Mouse (Mus musculus) right cerebral cortex, postnatal 14 days (tissue): ENCODE data around the gene Ffar3.
A peak's percentile ranks its signal among the peaks of the same experiment; 100 is the strongest.

Source experiments
- DNase-seq: peaks from one replicate; pipeline ENCODE4 v3.0.0; 2022

Ffar3 gene

DNA sequence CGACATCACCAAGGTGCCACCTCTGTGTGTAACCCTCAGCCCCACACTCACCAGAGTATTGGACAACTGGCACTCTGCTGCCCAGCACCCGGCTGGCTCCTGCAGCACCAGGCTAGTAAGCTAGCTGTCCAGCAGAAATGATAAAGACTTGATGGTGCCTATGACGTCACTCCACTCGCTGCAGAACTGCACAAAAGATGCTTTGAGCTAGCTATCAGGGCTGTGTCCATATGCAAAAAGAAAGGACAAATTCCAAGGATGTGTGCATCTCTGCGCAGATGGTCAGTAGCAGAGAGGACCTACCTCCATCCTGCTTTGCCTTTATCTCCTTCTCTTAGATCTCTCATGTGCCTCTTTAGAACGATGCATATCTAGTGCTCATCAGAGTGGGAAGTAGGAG is at the start of gene Ffar3:
TSS of gene Ffar3 (minus strand) at position 101 of the 400 bp plus-strand sequence.
- no peak for DNase-seq

DNA sequence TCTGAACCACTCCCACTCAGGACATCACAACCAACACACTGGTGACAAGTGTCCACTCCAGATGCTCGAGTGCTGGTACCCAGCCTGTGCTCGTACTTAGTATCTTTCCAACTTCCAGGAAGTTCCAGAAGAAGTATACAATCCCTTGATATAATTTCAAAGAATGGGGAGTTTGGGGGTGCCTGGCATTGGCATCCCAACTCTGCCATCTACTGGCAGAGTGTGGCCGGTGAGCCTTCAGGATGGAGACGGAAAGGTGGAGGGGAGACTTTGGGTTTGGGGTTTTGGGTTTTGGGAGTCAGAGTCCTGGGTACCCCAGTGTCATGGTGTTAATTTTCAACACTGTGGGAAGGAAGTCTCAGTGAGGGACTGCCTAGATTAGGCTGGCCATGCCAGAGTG is 48.1 kb upstream of the Ffar3 start:
- DNase-seq = peak; percentile 34

DNA sequence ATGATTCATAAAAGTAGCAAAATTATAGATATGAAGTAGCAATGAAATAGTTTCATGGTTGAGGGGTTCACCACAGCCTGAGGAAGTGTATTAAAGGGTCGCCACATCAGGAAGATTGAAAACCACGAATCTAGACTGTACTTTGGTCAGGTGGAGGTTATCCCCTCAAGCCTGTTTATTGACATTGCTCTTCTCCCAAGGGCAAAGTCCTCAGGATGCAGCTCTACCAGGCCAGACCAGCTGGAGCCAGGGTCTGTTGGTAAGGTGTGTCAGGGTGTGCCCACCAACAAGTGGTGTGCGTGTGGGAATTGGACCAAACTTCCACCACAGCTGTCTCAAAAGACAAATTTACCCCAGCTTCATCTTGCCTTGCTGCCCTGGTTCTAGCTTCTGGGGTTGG is 39.2 kb upstream of the Ffar3 start:
- no peak for DNase-seq

DNA sequence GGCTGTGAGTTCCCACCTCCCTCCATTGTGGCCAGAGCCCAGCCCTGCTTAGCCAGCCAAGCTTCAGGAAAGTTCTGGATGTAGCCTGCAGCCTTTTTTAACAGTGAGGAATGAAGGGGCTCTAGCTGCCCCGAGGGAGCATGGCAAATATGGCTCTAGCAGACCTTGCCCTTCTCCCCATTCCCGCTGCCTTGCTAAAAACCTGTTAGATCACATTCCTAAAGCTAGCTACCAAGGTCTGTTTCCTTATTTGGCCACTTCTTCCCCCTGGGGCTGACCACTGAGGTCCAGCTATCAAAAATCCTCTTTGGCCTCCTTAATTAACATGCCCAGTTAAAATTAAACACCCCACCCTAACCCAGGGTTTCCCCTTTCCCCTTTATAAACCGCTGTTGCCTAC is 36.5 kb upstream of the Ffar3 start:
- DNase-seq = no peak

DNA sequence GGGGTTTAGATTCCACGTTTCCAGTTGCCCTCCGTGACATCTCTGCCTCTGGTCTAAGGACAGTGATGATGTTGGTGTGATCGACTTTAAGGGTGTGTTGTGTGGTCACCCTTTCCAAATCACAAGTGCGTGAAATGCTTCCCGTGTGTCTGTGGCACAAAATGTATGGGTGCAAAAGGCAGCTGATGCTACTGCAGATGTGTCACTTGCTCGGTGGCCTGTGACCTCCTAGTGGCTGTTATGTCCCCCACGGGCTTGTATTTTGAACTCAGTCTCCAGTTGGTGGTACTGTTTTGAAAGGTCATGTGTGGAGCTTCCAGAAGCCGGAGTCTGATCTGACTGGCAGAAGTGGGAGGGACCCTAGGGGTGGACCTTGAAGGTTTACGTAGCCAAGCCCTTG is 35.8 kb upstream of the Ffar3 start:
- no peak for DNase-seq

DNA sequence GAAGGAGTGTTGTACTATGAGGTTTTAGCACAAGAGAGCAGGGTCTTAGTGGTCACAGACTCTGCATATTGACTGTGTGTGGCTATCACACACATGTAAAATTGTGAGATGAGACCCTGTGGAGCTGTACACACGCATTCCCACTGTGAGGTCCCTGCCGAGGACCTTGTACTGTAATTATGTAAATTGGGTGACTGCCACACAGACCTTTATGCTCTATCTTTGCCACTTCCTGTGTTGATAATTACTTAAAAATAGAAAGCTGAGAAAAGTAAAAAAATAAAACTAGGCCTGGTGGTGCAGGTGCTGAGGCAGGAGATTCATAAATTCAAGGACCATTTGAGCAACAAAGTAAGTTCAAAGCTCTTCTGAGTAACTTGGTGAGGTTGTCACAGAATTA is 34.7 kb upstream of the Ffar3 start:
- DNase-seq = no peak

DNA sequence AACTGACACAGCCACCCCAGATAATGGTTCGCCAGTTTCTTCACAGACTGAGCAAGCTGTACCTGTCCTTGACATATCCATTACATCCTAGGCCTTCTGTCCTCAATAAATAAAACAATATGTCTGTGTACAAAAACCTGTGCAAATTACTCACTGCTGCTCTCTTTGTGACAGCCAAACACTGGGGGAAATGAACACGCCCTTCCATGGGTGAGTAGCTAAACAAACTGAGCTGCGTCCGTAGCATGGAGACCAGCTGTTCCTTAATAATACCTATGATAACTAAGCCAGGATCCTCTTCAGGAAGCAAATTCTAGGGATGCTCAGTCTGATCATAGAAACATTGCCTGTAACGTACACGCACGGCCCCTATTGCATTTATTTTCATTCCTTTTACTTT is 32.8 kb upstream of the Ffar3 start:
- DNase-seq = no peak

DNA sequence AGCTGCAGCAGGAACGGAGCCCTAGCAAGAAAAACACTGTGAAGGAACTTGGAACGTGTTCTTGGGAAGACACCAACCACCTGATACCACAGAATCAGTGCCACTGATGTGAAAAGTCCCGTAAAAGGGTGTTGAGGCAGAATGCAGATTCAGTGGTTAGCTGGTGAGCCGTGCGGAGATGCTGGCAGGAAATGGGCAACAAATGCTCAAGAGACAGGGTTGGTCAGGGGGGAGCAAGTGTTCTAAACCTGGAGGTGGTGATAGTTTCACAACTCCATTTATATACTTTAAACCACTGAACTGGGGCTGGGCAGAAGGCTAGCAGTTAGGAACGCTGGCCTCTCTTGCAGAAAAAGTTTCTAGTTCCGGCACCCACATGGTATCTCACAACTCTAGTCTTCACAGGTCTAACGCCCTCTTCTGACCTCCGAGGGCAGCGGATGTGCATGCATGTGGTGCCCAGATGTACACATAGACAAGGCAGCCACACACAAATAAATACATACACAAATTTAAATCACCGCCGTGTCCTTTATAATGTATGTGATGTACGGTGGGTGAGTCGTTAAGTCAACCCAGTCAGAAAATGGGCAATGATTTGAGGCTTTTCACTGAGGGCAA is 31.7 kb upstream of the Ffar3 start:
- DNase-seq = no peak

DNA sequence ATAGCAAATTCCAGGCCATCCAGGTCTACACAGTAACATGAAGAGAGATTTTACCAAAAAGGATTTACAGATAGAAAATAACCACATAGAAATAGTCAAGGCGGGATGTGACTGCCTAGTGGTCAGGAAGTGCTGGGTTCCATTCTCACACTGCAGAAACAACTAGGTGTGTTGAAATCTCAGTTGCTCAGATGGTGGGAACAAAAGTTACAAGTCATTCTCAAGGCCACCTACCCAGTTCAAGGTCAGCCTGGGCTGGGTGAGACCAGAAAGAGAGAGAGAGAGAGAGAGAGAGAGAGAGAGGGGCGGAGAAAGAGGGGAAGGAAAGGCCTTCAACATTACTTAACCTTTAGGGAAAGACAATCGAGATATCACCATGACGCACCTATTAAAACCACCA is 30.9 kb upstream of the Ffar3 start:
- no peak for DNase-seq

DNA sequence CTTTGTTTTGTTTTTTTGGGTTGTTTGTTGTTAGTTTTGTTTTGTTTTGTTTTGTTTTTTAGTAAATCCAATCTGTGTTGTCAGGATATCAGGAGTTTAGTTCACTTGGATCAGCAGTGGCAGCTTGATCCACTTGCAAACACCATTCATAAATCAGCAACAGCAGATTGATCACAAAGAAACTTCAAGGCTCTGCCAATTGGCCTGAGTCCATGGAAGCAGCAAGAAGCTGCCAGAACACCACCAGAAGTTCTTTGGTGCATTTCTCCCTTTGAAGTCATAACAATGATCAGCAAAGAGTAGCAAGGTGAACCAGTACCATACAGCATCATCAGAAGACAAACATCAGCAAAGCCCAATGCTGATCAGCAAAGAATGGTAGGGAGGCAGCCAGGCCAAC is 28.1 kb upstream of the Ffar3 start:
- no peak for DNase-seq

DNA sequence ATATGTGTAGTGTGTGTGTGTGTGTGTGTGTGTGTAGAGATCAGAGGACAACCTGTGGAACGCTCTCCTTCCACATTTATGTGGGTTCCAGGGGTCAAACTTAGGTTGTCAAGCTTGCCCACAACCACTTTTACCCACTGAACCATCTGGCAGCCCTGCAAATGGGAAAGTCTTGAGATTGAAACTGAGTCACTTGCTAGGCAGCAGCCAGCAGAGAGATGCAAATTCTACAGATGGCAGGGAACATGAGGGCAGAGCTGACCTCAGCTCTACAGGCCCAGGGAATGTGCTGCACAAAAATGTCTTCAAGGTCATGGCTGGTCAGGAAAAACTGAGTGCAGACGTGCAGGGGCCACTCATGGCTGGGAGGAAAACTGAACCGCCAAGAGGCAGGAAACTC is 25.4 kb upstream of the Ffar3 start:
- DNase-seq = no peak

DNA sequence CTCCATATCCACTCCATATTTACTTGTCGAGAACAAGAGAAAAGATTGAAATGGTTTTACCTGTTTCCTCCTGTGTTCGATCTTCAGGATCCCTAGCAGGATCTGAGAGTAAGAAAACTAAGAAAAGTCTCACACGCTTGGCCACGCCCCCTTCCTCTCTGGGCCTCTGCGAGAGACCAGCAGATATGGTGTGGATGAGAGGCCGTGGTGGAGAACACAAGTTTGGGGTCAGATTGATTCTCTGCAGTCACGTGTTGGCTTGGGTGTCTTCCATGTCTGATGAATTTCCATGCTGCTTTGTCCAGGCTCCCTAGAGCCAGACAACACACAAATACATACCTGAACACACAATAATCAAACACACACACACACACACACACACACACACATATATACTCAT is 24.2 kb upstream of the Ffar3 start, which contains the start of gene Cd22:
TSS of gene Cd22 (minus strand) at position 167 of the 400 bp plus-strand sequence.
- DNase-seq = no peak

DNA sequence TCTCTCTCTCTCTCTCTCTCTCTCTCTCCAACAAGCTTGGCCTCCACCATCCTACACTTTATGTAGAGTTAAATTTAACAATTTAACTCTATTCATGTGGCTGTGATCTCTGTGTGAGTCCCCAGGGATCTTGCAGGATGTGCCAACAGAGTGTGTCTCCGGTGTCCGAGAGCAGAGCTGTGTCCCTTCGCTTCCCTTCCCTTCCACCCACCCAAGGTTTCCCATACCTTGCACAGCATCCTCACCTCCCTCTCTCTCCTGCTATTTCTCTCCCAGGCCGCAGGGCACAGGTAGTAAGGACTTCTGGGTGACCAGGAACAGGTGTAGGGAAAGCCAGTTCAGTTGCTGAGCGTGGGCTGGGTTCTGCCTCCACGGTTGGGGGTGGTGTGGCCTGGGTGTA is 23.0 kb upstream of the Ffar3 start:
- DNase-seq = no peak

DNA sequence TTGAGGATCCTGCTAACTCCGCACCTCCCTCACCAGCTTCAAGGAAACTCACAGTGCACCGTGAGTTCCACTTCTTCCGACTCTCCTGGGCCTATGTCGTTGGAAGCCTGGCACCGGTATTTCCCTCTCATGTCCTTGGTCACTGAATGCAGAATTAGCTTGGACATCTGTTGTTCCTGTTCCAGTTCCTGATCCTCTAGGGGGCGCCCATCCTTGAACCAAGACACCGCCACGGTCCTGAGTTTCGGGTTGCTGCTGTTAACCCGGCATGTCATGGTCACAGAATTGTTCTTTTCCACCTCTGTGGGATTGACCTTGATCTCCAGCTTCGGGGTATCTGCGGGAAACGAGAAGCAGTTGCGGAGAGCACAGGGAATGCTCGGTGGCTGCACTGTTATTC is 17.1 kb upstream of the Ffar3 start:
- DNase-seq = peak; percentile 80

DNA sequence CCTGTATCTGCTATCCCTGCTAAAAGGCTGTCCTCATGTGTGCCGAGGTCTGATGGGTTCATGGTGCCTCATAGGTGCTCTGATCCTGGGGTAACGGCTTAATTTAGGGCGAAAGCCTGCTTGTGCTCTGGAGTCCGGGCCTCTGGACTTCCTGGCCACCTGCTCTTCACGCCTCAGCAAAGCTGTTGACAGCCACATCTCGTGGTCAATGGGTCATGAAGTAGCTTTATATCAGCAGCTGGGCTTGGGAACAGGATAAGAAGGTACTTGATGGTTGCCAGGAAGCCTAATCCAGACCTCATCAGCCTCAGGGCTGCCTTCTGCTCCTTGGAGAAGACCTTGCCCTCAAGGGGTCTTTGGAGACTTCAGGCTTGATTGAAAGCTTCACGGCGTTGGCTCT is 7.4 kb upstream of the Ffar3 start:
- no peak for DNase-seq

DNA sequence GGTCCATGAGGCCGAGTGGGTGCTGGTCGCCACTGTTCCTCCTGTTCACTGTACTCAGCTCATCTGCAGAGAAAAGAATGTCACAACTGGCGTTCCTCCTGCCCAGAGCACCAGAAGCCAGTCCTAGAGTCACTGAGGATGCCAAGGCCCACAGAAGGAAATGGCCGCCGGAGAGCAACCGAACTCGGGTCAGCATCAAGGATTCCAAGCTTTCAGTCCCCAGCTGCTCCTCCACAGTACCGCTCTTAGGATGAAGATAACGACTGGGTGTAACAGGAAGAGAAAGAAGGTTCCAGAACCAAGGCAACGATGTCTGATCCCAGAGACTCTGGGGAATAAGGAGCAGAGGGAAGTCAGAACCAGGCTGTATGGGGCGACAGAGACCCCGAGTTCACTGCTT is 5.5 kb upstream of the Ffar3 start, which contains the start of gene Ffar1:
TSS of gene Ffar1 (minus strand) at position 101 of the 400 bp plus-strand sequence.
- DNase-seq = no peak

DNA sequence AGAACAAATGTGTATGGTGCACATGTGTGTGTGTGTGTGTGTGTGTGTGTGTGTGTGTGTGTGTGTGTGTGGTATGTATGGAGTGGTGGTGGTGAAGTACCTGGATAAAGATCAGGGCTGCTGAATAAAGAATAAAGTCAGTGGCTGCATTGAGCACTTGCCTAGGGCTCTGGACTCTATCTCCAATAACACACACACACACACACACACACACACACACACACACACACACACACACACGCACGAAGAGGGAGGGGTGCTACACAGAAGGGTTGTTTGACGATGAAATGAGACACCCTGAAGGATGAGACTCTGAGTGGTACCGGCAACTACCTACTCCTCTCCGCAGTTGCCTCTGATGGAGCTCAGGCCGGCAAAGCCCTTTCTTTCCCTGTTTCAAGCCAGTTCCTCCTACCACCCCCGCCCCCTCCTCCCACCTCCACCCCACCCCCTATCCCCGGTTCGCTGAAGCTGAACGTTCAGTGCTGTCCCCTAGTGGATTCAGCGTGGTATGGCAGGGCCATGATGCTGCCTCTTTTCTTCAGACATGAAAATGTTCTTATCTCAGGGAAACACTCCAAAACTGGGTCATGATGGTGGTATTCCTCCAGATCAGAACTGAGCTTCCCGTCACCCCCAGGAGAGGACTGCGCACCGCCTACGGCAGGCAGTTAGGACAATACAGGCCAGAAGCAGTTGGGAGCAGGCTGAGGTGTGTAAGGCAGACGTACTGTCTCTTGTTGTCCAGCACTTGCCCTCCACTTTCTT is 3.8 kb upstream of the Ffar3 start:
- DNase-seq = peak; percentile 66

DNA sequence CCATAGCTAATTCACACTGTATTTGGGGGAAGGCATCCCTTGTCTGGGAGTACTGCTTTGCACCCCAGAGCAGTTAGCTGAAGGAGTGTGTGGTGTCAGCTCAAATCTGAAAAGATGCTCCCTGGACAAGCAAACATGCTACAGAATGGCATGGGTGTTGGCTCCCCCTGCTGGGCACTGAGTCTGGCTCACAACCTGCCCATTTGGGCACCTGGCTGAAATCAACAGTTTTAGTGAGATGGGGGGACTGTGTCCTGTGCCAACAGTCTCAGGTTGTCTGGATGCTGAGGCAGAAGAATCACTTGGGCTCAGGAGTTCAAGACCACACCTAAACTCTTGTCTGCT is 3.3 kb upstream of the Ffar3 start:
- peak; percentile 90 for DNase-seq

DNA sequence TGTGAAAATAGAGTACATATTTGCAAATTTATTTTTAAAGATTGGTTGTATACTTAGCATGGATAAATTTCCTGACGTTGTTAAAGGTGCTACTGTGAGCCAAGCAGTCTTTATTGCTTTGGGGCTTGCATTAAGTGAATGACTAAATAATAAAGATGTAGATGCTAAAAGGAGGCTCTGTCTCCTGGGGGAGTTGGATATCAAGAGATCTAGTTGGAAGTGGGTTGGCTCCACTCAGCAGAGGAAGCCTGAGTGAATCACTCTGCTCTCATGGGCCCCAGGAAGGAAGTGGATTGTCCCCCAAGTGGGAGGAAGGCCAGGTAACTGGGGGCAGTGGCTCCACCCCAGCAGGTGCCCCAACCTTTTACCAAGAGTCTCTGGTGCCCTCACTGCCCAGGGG is 1.8 kb upstream of the Ffar3 start:
- no peak for DNase-seq

DNA sequence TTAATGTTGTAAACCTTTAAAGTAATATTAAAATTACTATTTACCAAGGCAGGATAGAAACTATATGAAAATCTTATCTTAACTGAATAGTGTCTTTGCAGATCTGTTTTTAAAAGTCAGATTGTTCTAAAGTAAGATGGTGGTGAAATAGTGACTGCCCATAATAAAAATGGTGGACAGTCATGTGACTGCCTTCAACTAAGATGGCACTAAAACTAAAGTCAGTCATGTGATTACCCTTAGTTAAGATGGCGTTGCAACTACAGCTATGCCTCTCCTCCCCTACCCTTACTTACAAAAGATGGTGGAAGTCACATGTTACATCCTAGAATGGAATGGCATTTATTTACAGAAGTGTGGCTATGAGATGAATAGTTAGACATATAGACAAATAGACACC is 4.6 kb downstream of the Ffar3 start:
- DNase-seq = no peak

DNA sequence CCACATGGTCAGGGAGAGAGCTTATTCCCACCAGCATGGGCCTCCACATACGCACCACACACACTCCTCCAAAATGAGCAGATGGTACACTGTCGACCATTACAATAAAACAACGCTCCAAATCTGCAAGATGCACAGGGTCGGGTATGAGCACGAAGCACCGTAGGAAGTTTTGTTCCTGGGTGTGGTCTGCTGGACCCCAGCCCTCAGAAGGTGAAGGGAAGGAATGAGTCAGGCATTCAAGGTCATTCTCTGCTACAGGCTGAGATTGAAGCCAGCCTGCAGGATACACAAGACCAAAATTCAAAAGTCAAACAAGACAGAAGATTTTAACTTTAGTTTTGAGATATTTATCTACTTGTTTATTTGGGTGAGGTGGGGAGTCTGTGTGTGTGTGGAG is 8.0 kb downstream of the Ffar3 start:
- DNase-seq = no peak

DNA sequence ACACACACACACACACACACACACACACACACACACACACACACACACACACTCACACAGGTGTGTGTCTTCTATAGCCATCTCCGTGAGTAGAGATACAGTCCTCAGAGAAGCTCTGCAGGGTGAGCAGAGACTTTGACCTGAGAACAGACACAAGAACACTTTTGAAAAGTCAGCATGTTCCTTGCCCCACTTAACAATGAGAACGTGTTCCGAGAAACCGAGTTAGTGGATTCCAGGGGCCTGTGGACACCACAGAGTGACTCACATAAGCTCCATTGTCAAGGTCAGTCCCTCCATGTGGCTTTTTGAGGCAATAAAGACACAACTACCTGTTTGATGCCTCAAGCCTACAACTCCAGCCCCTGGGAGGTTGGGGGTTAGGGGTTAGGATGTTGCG is 8.6 kb downstream of the Ffar3 start:
- no peak for DNase-seq

DNA sequence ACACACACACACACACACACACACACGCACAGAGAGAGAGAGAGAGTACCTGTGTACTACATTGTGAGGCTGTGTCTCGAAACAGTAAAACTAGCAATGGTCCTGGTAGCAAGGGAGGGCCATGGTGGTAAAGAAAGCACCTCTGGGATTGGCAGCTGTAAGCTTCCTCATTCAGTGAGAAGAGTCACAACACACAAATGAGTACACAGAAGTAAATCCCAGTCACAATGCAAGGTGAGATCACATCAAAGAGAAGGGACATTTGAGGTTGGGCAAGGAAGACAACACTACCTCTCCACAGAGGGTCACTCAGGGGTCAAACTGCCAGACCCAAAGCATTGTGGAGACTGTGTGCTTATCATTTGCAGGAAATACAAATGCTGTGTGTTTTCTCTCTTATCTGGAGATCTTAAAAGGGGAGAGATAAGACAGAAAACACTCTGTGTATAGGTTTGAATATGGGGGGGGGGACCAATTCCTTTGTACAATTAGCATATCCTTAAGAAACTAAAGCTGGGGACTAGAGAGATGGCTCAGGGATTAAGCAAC is 9.4 kb downstream of the Ffar3 start:
- DNase-seq = no peak

DNA sequence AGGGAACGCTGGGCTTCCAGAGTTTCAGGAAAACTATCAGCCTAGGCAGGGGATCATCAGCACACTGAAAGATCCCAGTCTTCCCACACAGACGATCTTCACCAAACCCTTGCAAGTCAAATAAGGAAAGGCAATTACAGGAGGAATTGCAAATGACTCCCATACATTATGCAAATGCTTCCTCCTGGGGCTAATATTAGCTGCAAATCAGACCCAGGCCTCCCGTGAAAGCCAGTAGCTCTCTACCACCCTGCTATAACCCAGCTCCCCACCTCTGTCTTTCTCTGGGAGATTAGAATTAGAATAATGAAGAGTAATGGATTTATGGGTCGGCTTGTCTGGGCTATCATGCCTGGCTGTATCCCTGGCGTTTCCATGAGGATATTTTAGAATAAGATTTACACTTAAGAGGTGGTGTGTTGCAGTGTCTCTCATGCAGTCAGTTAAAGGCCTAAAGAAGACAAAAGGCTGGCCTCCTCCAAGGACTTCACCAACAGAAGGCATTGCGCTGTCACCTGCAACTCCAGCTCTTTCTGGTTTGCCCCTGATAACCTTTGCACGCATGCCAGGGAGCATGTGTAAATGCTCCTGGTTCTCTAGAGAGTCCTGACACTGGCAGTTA is 11.2 kb downstream of the Ffar3 start:
- DNase-seq = no peak
